Mouse (Mus musculus) lung, postnatal 0 days (tissue): ENCODE data around the gene Ubqln1. TPM values are rescaled to one million over a fixed set of nuclear protein-coding genes. Genes with fewer than 3 reads are reported as not detected.

Experiments used
- ATAC-seq: fragments of 200-750 bp; cut with Nextera tagmentation; 2 replicates; pipeline ENCODE4 v1.8.0; 2017; ENCODE audit warnings: moderate library complexity
- DNase-seq: peaks from one replicate; pipeline ENCODE4 v3.0.0-alpha.2; 2016; ENCODE audit warnings: low spot score
- H3K27ac ChIP-seq: fragments of 300-500 bp; sonication (generic); 2 replicates; pipeline ENCODE4 v1.5.1; 2014; ENCODE audit warnings: antibody characterized with exemption, mild to moderate bottlenecking, low read length, mixed read lengths
- H3K27me3 ChIP-seq: fragments of 300-500 bp; sonication (generic); replicated peaks from 2 replicates; pipeline ENCODE4 v1.6.1; 2014; ENCODE audit warnings: low read length, mixed read lengths; ENCODE audit not compliant: insufficient read depth
- H3K36me3 ChIP-seq: fragments of 300-500 bp; sonication (generic); 2 replicates; pipeline ENCODE4 v1.6.1; 2014; ENCODE audit warnings: low read length, mixed read lengths; ENCODE audit not compliant: insufficient read depth
- H3K4me1 ChIP-seq: fragments of 300-500 bp; sonication (generic); 2 replicates; pipeline ENCODE4 v1.6.1; 2014; ENCODE audit warnings: antibody characterized with exemption, low read depth, low read length, mixed read lengths; ENCODE audit not compliant: insufficient read depth
- H3K4me2 ChIP-seq: fragments of 300-500 bp; sonication (generic); replicated peaks from 2 replicates; pipeline ENCODE4 v1.6.1; 2014; ENCODE audit warnings: low read depth, mild to moderate bottlenecking, low read length, moderate library complexity, mixed read lengths
- H3K4me3 ChIP-seq: fragments of 300-500 bp; sonication (generic); 2 replicates; pipeline ENCODE4 v1.5.1; 2014; ENCODE audit warnings: low read depth, low read length
- H3K9ac ChIP-seq: fragments of 300-500 bp; sonication (generic); replicated peaks from 2 replicates; pipeline ENCODE4 v1.6.1; 2014; ENCODE audit warnings: low read depth, mild to moderate bottlenecking
- H3K9me3 ChIP-seq: fragments of 300-500 bp; sonication (generic); 2 replicates; pipeline ENCODE4 v1.6.1; 2016; ENCODE audit warnings: low read length, mixed read lengths
- CTCF ChIP-seq: IDR thresholded peaks from 2 replicates; pipeline ENCODE4 v1.5.1; 2016; ENCODE audit warnings: antibody characterized with exemption, mild to moderate bottlenecking
- EP300 ChIP-seq: IDR thresholded peaks from 2 replicates; pipeline ENCODE4 v1.6.1; 2016; ENCODE audit warnings: antibody characterized with exemption, mild to moderate bottlenecking, control low read depth
- WGBS: fragments of 180-500 bp; shearing (Covaris S2); extraction: QIAGEN DNeasy Blood & Tissue Kit; methylation state at CpG from one replicate; pipeline ENCODE4 v1.1.7; 2014; 5-methylcytosine and 5-hydroxymethylcytosine counted together
- polyA plus RNA-seq: library from polyadenylated mRNA; unstranded; fragments of >200 nt; fragmentation: Nextera tagmentation; extraction: Ambion mirVana; gene quantifications from 2 replicates; pipeline ENCODE4 v1.2.1, GENCODE M21; 2015

Ubqln1 gene
- polyA plus RNA-seq, 1 experiment from 2014 or later, result 52.3 TPM

DNA sequence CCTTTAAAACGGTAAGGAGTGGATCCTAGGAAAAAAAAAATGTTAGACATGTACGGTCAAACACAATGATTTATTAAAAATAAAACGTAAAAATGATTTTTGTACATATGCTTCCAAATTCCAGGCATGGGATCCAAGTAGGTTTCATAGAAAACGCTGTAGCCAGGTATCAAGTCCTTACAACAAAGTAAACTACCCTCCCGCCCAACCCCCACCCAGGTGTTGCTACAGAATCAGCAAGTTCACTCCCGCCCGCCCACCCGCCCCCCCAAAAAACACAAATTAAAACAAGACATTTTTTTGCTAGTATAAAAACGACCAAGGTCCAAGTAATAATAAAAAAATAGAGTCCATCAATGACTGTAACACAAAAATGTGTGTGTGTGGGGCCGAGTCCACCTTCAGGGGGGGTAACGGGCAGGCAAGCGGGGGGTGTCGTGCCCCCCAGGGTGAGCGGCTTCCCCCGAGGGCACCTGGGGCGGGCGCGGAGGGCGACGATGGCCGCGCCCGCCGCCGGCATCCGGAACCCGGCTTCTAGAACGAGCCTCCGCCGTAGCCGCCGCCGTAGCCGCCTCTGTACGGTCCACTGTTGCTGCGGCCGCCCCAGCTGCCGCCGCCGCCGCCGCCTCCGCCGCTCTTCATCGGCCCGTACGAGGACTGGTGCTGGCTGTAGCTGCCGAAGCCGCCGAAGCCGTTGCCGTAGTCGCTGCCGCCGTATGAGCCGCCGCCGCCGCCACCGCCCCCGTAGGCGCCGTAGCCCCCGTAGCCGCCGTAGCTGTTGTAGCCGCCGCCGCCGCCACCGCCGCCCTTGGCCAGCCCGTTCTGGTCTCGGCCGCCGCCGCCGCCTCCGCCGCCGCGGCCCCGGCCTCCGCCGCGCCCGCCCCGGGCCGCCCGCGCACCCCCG lies 88.3 kb downstream of the Ubqln1 start:
- Histone ChIP-seq H3K4me3 (peak overlapping the region; percentile 90), H3K36me3 (no peaks in the 10 kb centered on the region), H3K9ac (peak overlapping the region; percentile 98), H3K4me1 (peaks cover 10% of the 10 kb centered on the region; the same call in 1 of the 2 replicates), H3K9me3 (no peaks in the 10 kb centered on the region), H3K27ac (peak overlapping the region; percentile 98), H3K4me2 (peak overlapping the region; percentile 81), H3K27me3 (no peaks in the 10 kb centered on the region)
- DNase-seq, result peak; percentile 47
- no peak for ATAC-seq
- WGBS, result under 1% methylated on average over 28 of the region's 92 CpGs
- TF ChIP-seq EP300 (no peak), CTCF (no peak)

Other genes with a start within 250 kb of the Ubqln1 start
- gene Klhl3, start 102.1 kb downstream of the Ubqln1 start, polyA plus RNA-seq, result 2.7 and 3.9 TPM in 2 replicates
- gene Hnrnpa0, start 87.1 kb downstream of the Ubqln1 start, polyA plus RNA-seq, result 29.6 and 33.1 TPM in 2 replicates
- gene Idnk, start 58.0 kb downstream of the Ubqln1 start, polyA plus RNA-seq, result 40.5 and 43.5 TPM in 2 replicates
- 22.5 and 24.4 TPM in 2 replicates for gene Gkap1, start 60.0 kb upstream of the Ubqln1 start, polyA plus RNA-seq
- gene Kif27, start 143.5 kb upstream of the Ubqln1 start, polyA plus RNA-seq, result 1.3 and 1.5 TPM in 2 replicates
- 30.6 and 33.3 TPM in 2 replicates for gene 2210016F16Rik, start 169.6 kb upstream of the Ubqln1 start, polyA plus RNA-seq
- gene Rmi1, start 186.6 kb upstream of the Ubqln1 start, polyA plus RNA-seq, result 15.5 and 17.5 TPM in 2 replicates
- 681 and 815 TPM in 2 replicates for gene Hnrnpk, start 187.7 kb upstream of the Ubqln1 start, polyA plus RNA-seq